Mouse (Mus musculus) CH12.LX (cell line): Measurements from ENCODE around the gene Dcaf4.

Experiments
- CTCF ChIP-seq, 2 experiments: IDR thresholded peaks in 1 of 2; conservative IDR thresholded peaks in 1 of 2; 2 replicates each; pipeline ENCODE4 v1.5.1; 2011 to 2012; ENCODE audit warnings: low read depth in 2 of 2, low read length in 2 of 2, improper control_type of control experiment in 1 of 2, inconsistent platforms in 1 of 2, mild to moderate bottlenecking in 1 of 2, moderate library complexity in 1 of 2
- ETS1 ChIP-seq: conservative IDR thresholded peaks from 2 replicates; pipeline ENCODE4 v1.6.1; 2012; ENCODE audit warnings: low read depth, mild to moderate bottlenecking, inconsistent platforms, low read length, improper control_type of control experiment, moderate library complexity
- JUN ChIP-seq: IDR thresholded peaks from 2 replicates; pipeline ENCODE4 v1.6.1; 2011; ENCODE audit warnings: low read depth, mild to moderate bottlenecking, low read length, improper control_type of control experiment, moderate library complexity; ENCODE audit not compliant: insufficient read depth
- JUND ChIP-seq: conservative IDR thresholded peaks from 2 replicates; pipeline ENCODE4 v1.6.1; 2011; ENCODE audit warnings: low read depth, low read length, improper control_type of control experiment
- MAX ChIP-seq: IDR thresholded peaks from 2 replicates; pipeline ENCODE4 v1.6.1; 2011; ENCODE audit warnings: low read length, improper control_type of control experiment
- POLR2A ChIP-seq: IDR thresholded peaks from 2 replicates; pipeline ENCODE4 v1.6.1; 2011; ENCODE audit warnings: low read depth, mild to moderate bottlenecking, improper control_type of control experiment, low read length
- USF2 ChIP-seq: conservative IDR thresholded peaks from 2 replicates; pipeline ENCODE4 v1.6.1; 2011; ENCODE audit warnings: low read depth, low read length, improper control_type of control experiment
- ZMIZ1 ChIP-seq: IDR thresholded peaks from 2 replicates; pipeline ENCODE4 v1.6.1; 2012; ENCODE audit warnings: low read depth, mild to moderate bottlenecking, inconsistent platforms, low read length, improper control_type of control experiment
- ZNF384 ChIP-seq: IDR thresholded peaks from 2 replicates; pipeline ENCODE4 v1.6.1; 2012; ENCODE audit warnings: low read depth, low read length, improper control_type of control experiment, inconsistent platforms

- TF ChIP-seq MAX (peak; percentile 40; the same call in 1 of the 2 replicates), CTCF (conservative IDR thresholded peaks at IDR 0.05 in 1 of 2, IDR thresholded peaks at IDR 0.05 in 1 of 2; ENCODE audit: low read depth in 2 of 2, low read length in 2 of 2) (no peak), POLR2A (peak; percentile 32), ETS1 (no peak), JUN (no peak), USF2 (no peak), ZNF384 (no peak), ZMIZ1 (no peak), JUND (no peak)
Measured at GRCm38 (mm10) chr12:83487476-83487991, 32.7 kb upstream of the Dcaf4 start, which contains the start of gene Dpf3.
